Mouse (Mus musculus): ENCODE data around the gene Gchfr. TPM values are rescaled to one million over a fixed set of nuclear protein-coding genes. Genes with fewer than 3 reads are reported as not detected.
A peak's percentile ranks its signal among the peaks of the same experiment; 100 is the strongest.

The Gchfr gene
- polyA plus RNA-seq, 1 experiment: 4.2 TPM

GRCm38 (mm10) chr2:119208344-119209175 lies 41.0 kb downstream of the Gchfr start, which contains the start of the genes Zfyve19 and Dnajc17:
Gene Zfyve19 (plus strand): TSS chr2:119208617.
Gene Dnajc17 (minus strand): TSS chr2:119208795.
- DNase-seq (ENCODE audit: low read depth in 1 of 2, low spot score in 2 of 2): peak; percentile 89 to 94
- peaks cover 5% of the 10 kb centered on the region; the same call in 1 of the 2 replicates for H3K4me1 ChIP-seq (ENCODE audit: control insufficient read depth, insufficient read depth, insufficient read length)
- H3K36me3 ChIP-seq (ENCODE audit: control insufficient read depth, insufficient read depth, low read length): peaks cover 7% of the 10 kb centered on the region
- H3K27ac ChIP-seq (ENCODE audit: insufficient read depth, low read length): peak within 1 kb of the TSS; percentile 88
- WGBS: under 1% methylated on average over 51 of the region's 51 CpGs
- no peaks in the 10 kb centered on the region for H3K27me3 ChIP-seq (ENCODE audit: control insufficient read depth, insufficient read depth, low read length)
- TF ChIP-seq POLR2A (IDR thresholded peaks at IDR 0.05; ENCODE audit: low read depth, low read length) (peak; percentile 48; the same call in 1 of the 2 replicates), CTCF (IDR thresholded peaks at IDR 0.05; ENCODE audit: extremely low read depth, insufficient read depth, insufficient read length, insufficient replicate concordance) (no peak)
- H3K4me3 ChIP-seq (ENCODE audit: extremely low read depth, insufficient read depth, insufficient read length): peak within 1 kb of the TSS; percentile 91

GRCm38 (mm10) chr2:119209176-119209507 lies 41.6 kb downstream of the Gchfr start:
- Histone ChIP-seq H3K36me3 (ENCODE audit: control insufficient read depth, insufficient read depth, low read length) (peaks cover 7% of the 10 kb centered on the region), H3K27me3 (ENCODE audit: control insufficient read depth, insufficient read depth, low read length) (no peaks in the 10 kb centered on the region), H3K4me3 (ENCODE audit: extremely low read depth, insufficient read depth, insufficient read length) (peak overlapping the region; percentile 89), H3K4me1 (ENCODE audit: control insufficient read depth, insufficient read depth, insufficient read length) (peaks cover 5% of the 10 kb centered on the region; the same call in 1 of the 2 replicates), H3K27ac (ENCODE audit: insufficient read depth, low read length) (peak overlapping the region; percentile 34; the same call in 1 of the 2 replicates)
- TF ChIP-seq POLR2A (IDR thresholded peaks at IDR 0.05; ENCODE audit: low read depth, low read length): no peak
- TF ChIP-seq CTCF (IDR thresholded peaks at IDR 0.05; ENCODE audit: extremely low read depth, insufficient read depth, insufficient read length, insufficient replicate concordance): no peak
- no peak for DNase-seq (ENCODE audit: low read depth in 1 of 2, low spot score in 2 of 2)
- under 1% methylated on average over 13 of the region's 13 CpGs for WGBS

Other genes starting within 250 kb of the Gchfr start
- 7.0 and 8.2 TPM in 2 replicates for gene Chst14, start 241.3 kb upstream of the Gchfr start, polyA plus RNA-seq (2012; rRNA removed)
- gene Ccdc32, start 138.4 kb upstream of the Gchfr start, polyA plus RNA-seq (2012; rRNA removed): 3.9 and 4.0 TPM in 2 replicates
- 3.2 and 4.3 TPM in 2 replicates for gene Rpusd2, start 133.0 kb upstream of the Gchfr start, polyA plus RNA-seq (2012; rRNA removed)
- 0.35 and 0.42 TPM in 2 replicates for gene Knl1, start 120.7 kb upstream of the Gchfr start, polyA plus RNA-seq (2012; rRNA removed)
- gene Rad51, start 55.0 kb upstream of the Gchfr start, polyA plus RNA-seq (2012; rRNA removed): 5.0 and 6.4 TPM in 2 replicates
- 10.1 and 12.7 TPM in 2 replicates for gene Rmdn3, start 10.7 kb upstream of the Gchfr start, polyA plus RNA-seq (2012; rRNA removed)
- gene Gm14137, start 6.7 kb downstream of the Gchfr start, polyA plus RNA-seq (2012; rRNA removed): 0.09 and 0.26 TPM in 2 replicates
- gene Zfyve19, start 40.8 kb downstream of the Gchfr start, polyA plus RNA-seq (2012; rRNA removed): 23.7 and 42.8 TPM in 2 replicates
- 2.9 and 3.5 TPM in 2 replicates for gene Dnajc17, start 41.0 kb downstream of the Gchfr start, polyA plus RNA-seq (2012; rRNA removed)
- not detected in 2 replicates for gene Ppp1r14d, start 62.1 kb downstream of the Gchfr start, polyA plus RNA-seq (2012; rRNA removed)
- 2.9 and 7.2 TPM in 2 replicates for gene Spint1, start 69.6 kb downstream of the Gchfr start, polyA plus RNA-seq (2012; rRNA removed)
- gene Rhov, start 103.5 kb downstream of the Gchfr start, polyA plus RNA-seq (2012; rRNA removed): 0.15 and 0.38 TPM in 2 replicates
- gene Vps18, start 121.0 kb downstream of the Gchfr start, polyA plus RNA-seq (2012; rRNA removed): 19.3 and 24.1 TPM in 2 replicates
- 5.6 and 6.2 TPM in 2 replicates for gene Dll4, start 158.0 kb downstream of the Gchfr start, polyA plus RNA-seq (2012; rRNA removed)
- 1.9 and 2.9 TPM in 2 replicates for gene Chac1, start 183.5 kb downstream of the Gchfr start, polyA plus RNA-seq (2012; rRNA removed)